Mouse (Mus musculus) forebrain, embryonic 12.5 days (tissue): ENCODE measurements around the gene Ugt2b37. TPM values are rescaled to one million over a fixed set of nuclear protein-coding genes. Genes with fewer than 3 reads are reported as not detected.
"Not testable (repeated sequence)": the region's sequence is repeated elsewhere in the genome, so short reads cannot be mapped to it uniquely, and the experiment has no call there.

Experiments used
- ATAC-seq: fragments of 200-750 bp; cut with Nextera tagmentation; 2 replicates; pipeline ENCODE4 v1.8.0; 2017; ENCODE audit warnings: moderate TSS enrichment; ENCODE audit not compliant: low FRiP score
- H3K27ac ChIP-seq: fragments of 300-500 bp; sonication (generic); 2 replicates; pipeline ENCODE4 v1.5.1; 2016; ENCODE audit warnings: mild to moderate bottlenecking
- H3K27me3 ChIP-seq: fragments of 300-500 bp; sonication (generic); 2 replicates; pipeline ENCODE4 v1.6.1; 2016; ENCODE audit warnings: mild to moderate bottlenecking
- H3K36me3 ChIP-seq: fragments of 300-500 bp; sonication (generic); replicated peaks from 2 replicates; pipeline ENCODE4 v1.6.1; 2016; ENCODE audit warnings: mild to moderate bottlenecking
- H3K4me1 ChIP-seq: fragments of 300-500 bp; sonication (generic); 2 replicates; pipeline ENCODE4 v1.6.1; 2016
- H3K4me2 ChIP-seq: fragments of 300-500 bp; sonication (generic); 2 replicates; pipeline ENCODE4 v1.6.1; 2016; ENCODE audit warnings: mild to moderate bottlenecking, moderate library complexity
- H3K4me3 ChIP-seq: fragments of 300-500 bp; sonication (generic); replicated peaks from 2 replicates; pipeline ENCODE4 v1.5.1; 2016; ENCODE audit warnings: mild to moderate bottlenecking
- H3K9ac ChIP-seq: fragments of 300-500 bp; sonication (generic); 2 replicates; pipeline ENCODE4 v1.6.1; 2016; ENCODE audit warnings: mild to moderate bottlenecking
- H3K9me3 ChIP-seq: fragments of 300-500 bp; sonication (generic); 2 replicates; pipeline ENCODE4 v1.6.1; 2016
- WGBS: fragments of 180-500 bp; shearing (Covaris S2); methylation state at CpG from one replicate; pipeline ENCODE4 v1.1.7; 2016; 5-methylcytosine and 5-hydroxymethylcytosine counted together
- polyA plus RNA-seq: library from polyadenylated mRNA; unstranded; fragments of >200 nt; fragmentation: Nextera tagmentation; extraction: Ambion mirVana; gene quantifications from 2 replicates; pipeline ENCODE4 v1.2.1, GENCODE M21; 2016

Gene Ugt2b37
- polyA plus RNA-seq = not detected in 2 replicates

- H3K27ac ChIP-seq, H3K4me2 ChIP-seq, H3K9ac ChIP-seq, H3K4me1 ChIP-seq, H3K9me3 ChIP-seq, ATAC-seq, H3K27me3 ChIP-seq, H3K4me3 ChIP-seq, H3K36me3 ChIP-seq: not testable (repeated sequence)
- 83% methylated on average over 3 of the region's 3 CpGs for WGBS
Observed at GRCm38 (mm10) chr5:87254676-87255075, at the start of gene Ugt2b37. Gene Ugt2b37 (minus strand): TSS chr5:87254804.

- WGBS = 88% methylated on average over 4 of the region's 4 CpGs
- H3K4me1 ChIP-seq, H3K9me3 ChIP-seq, H3K27me3 ChIP-seq, H3K4me2 ChIP-seq, H3K4me3 ChIP-seq, H3K9ac ChIP-seq, H3K27ac ChIP-seq, H3K36me3 ChIP-seq, ATAC-seq: not testable (repeated sequence)
Observed at GRCm38 (mm10) chr5:87286180-87286579, 31.6 kb upstream of the Ugt2b37 start.

- not testable (repeated sequence) for H3K27me3 ChIP-seq, H3K9me3 ChIP-seq, H3K9ac ChIP-seq, H3K36me3 ChIP-seq, ATAC-seq, H3K4me1 ChIP-seq, H3K4me2 ChIP-seq, H3K4me3 ChIP-seq, H3K27ac ChIP-seq
- WGBS = 85% methylated on average over 4 of the region's 4 CpGs
Observed at GRCm38 (mm10) chr5:87275986-87276385, 21.4 kb upstream of the Ugt2b37 start.

GRCm38 (mm10) chr5:87275581-87275980 is 21.0 kb upstream of the Ugt2b37 start:
- Histone ChIP-seq H3K4me3 (no peak overlapping the region), H3K36me3 (no peaks in the 10 kb centered on the region), H3K9ac (no peak overlapping the region), H3K4me1 (no peaks in the 10 kb centered on the region), H3K9me3 (no peaks in the 10 kb centered on the region), H3K27ac (no peak overlapping the region), H3K27me3 (no peaks in the 10 kb centered on the region), H3K4me2 (no peak overlapping the region)
- ATAC-seq = no peak
- WGBS = 85% methylated on average over 6 of the region's 6 CpGs

GRCm38 (mm10) chr5:87255831-87256230 is 1.2 kb upstream of the Ugt2b37 start:
- WGBS = 90% methylated on average over 3 of the region's 3 CpGs
- ATAC-seq = no peak
- no peaks in the 10 kb centered on the region for H3K9me3 ChIP-seq
- H3K36me3 ChIP-seq = no peaks in the 10 kb centered on the region
- H3K27me3 ChIP-seq = no peaks in the 10 kb centered on the region
- H3K4me3 ChIP-seq = no peak overlapping the region
- H3K27ac ChIP-seq = no peak overlapping the region
- H3K9ac ChIP-seq = no peak overlapping the region
- no peaks in the 10 kb centered on the region for H3K4me1 ChIP-seq
- H3K4me2 ChIP-seq = no peak overlapping the region

GRCm38 (mm10) chr5:87242140-87242539 is 12.5 kb downstream of the Ugt2b37 start:
- ATAC-seq = not testable (repeated sequence)

GRCm38 (mm10) chr5:87196430-87196829 is 58.2 kb downstream of the Ugt2b37 start:
- not testable (repeated sequence) for H3K27me3 ChIP-seq, H3K4me1 ChIP-seq, ATAC-seq, H3K9ac ChIP-seq, H3K27ac ChIP-seq, H3K36me3 ChIP-seq, H3K9me3 ChIP-seq, H3K4me3 ChIP-seq, H3K4me2 ChIP-seq
- WGBS = 75% methylated on average over 2 of the region's 2 CpGs

More at GRCm38 (mm10) chr5:87242140-87242539, 12.5 kb downstream of the Ugt2b37 start:
- H3K27ac ChIP-seq, H3K9me3 ChIP-seq, H3K27me3 ChIP-seq, H3K4me3 ChIP-seq, H3K9ac ChIP-seq, H3K4me2 ChIP-seq, H3K36me3 ChIP-seq, H3K4me1 ChIP-seq: not testable (repeated sequence)

Other genes starting within 250 kb of the Ugt2b37 start
- gene Ugt2b36, start 162.2 kb downstream of the Ugt2b37 start, polyA plus RNA-seq = not detected in 2 replicates
- gene Ugt2b5, start 114.5 kb downstream of the Ugt2b37 start, polyA plus RNA-seq = not detected in 2 replicates
- gene Ugt2a3, start 82.4 kb upstream of the Ugt2b37 start, polyA plus RNA-seq = not detected in 2 replicates
- gene Ugt2b38, start 169.4 kb upstream of the Ugt2b37 start, polyA plus RNA-seq = not detected in 2 replicates
- gene Ugt2a2, start 227.5 kb upstream of the Ugt2b37 start, polyA plus RNA-seq = 0.40 TPM in 1 of 2 replicates, not detected in the other
- gene Gm43638, start 232.0 kb upstream of the Ugt2b37 start, polyA plus RNA-seq = not detected in 2 replicates
- 3.2 and 12.1 TPM in 2 replicates for gene Ugt2a1, start 236.1 kb upstream of the Ugt2b37 start, polyA plus RNA-seq